Mouse (Mus musculus): ENCODE data around the gene Ccdc136. TPM values are rescaled to one million over a fixed set of nuclear protein-coding genes. Genes with fewer than 3 reads are reported as not detected.
A peak's percentile ranks its signal among the peaks of the same experiment; 100 is the strongest.

The Ccdc136 gene
- polyA plus RNA-seq, 1 experiment from 2014 or later: 20.2 TPM

- H3K9ac ChIP-seq: no peak overlapping the region
- H3K4me3 ChIP-seq: no peak overlapping the region
- H3K4me2 ChIP-seq: no peak overlapping the region
- H3K4me1 ChIP-seq: no peaks in the 10 kb centered on the region
- no peaks in the 10 kb centered on the region for H3K27me3 ChIP-seq
- no peak overlapping the region for H3K27ac ChIP-seq
- H3K36me3 ChIP-seq: peaks cover 94% of the 10 kb centered on the region
- ATAC-seq (ENCODE audit: insufficient number of reproducible peaks, insufficient read depth, low FRiP score, low TSS enrichment, low read depth): no peak
- 71% methylated on average over 11 of the region's 11 CpGs for WGBS
- no peaks in the 10 kb centered on the region for H3K9me3 ChIP-seq
Measured at GRCm38 (mm10) chr6:29444773-29445172, 48.7 kb downstream of the Ccdc136 start.

DNA sequence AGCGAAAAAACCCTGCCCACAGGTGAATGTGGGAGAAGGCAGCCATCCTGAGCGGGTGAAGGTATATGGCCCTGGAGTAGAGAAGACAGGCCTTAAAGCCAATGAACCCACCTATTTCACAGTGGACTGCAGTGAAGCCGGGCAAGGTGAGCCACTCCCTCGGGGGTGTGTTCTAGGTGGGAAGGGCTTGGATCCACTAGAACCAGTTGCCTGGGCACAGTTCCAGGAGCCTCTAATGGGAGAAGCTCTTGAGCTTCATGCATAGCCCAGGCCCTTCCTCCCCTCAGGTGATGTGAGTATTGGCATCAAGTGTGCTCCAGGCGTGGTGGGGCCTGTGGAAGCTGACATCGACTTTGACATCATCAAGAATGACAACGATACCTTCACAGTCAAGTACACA, 49.2 kb downstream of the Ccdc136 start:
- Histone ChIP-seq H3K4me1 (no peaks in the 10 kb centered on the region), H3K4me2 (no peak overlapping the region), H3K27me3 (no peaks in the 10 kb centered on the region), H3K9me3 (no peaks in the 10 kb centered on the region), H3K4me3 (no peak overlapping the region), H3K27ac (no peak overlapping the region), H3K9ac (no peak overlapping the region), H3K36me3 (peaks cover 90% of the 10 kb centered on the region)
- ATAC-seq (ENCODE audit: insufficient number of reproducible peaks, insufficient read depth, low FRiP score, low TSS enrichment, low read depth): no peak
- 87% methylated on average over 7 of the region's 7 CpGs for WGBS

- WGBS: 34% methylated on average over 4 of the region's 4 CpGs
- H3K4me2 ChIP-seq: no peak overlapping the region
- H3K36me3 ChIP-seq: peaks cover 91% of the 10 kb centered on the region
- no peaks in the 10 kb centered on the region for H3K4me1 ChIP-seq
- ATAC-seq (ENCODE audit: insufficient number of reproducible peaks, insufficient read depth, low FRiP score, low TSS enrichment, low read depth): no peak
- no peak overlapping the region for H3K9ac ChIP-seq
- H3K27me3 ChIP-seq: no peaks in the 10 kb centered on the region
- H3K9me3 ChIP-seq: no peaks in the 10 kb centered on the region
- no peak overlapping the region for H3K27ac ChIP-seq
- H3K4me3 ChIP-seq: no peak overlapping the region
Measured at GRCm38 (mm10) chr6:29449858-29450257, 53.7 kb downstream of the Ccdc136 start.

DNA sequence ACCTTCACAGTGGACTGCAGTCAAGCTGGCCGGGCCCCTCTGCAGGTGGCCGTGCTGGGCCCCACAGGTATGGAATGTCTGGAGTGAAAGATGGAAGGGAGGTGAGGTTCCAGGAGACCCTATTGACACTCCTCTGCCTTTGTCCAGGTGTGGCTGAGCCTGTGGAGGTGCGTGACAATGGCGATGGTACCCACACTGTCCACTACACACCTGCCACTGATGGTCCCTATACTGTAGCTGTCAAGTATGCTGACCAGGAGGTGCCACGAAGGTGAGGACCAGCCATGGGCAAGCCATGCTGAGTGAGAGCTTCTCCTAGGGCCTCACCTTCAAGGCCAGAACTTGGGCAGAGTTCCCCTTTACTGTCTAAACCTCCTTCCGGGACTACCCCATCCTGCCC, 54.6 kb downstream of the Ccdc136 start:
- Histone ChIP-seq H3K9ac (no peak overlapping the region), H3K4me1 (no peaks in the 10 kb centered on the region), H3K4me3 (no peak overlapping the region), H3K27ac (no peak overlapping the region), H3K27me3 (no peaks in the 10 kb centered on the region), H3K36me3 (peaks cover 91% of the 10 kb centered on the region), H3K9me3 (no peaks in the 10 kb centered on the region), H3K4me2 (no peak overlapping the region)
- no peak for ATAC-seq (ENCODE audit: insufficient number of reproducible peaks, insufficient read depth, low FRiP score, low TSS enrichment, low read depth)
- 93% methylated on average over 6 of the region's 6 CpGs for WGBS

GRCm38 (mm10) chr6:29461502-29461901, 65.4 kb downstream of the Ccdc136 start:
- no peak overlapping the region for H3K4me3 ChIP-seq
- no peak for ATAC-seq (ENCODE audit: insufficient number of reproducible peaks, insufficient read depth, low FRiP score, low TSS enrichment, low read depth)

GRCm38 (mm10) chr6:29463388-29463787, 67.3 kb downstream of the Ccdc136 start:
- H3K4me2 ChIP-seq: no peak overlapping the region
- H3K27ac ChIP-seq: no peak overlapping the region
- no peak overlapping the region for H3K4me3 ChIP-seq
- 81% methylated on average over 3 of the region's 3 CpGs for WGBS
- ATAC-seq (ENCODE audit: insufficient number of reproducible peaks, insufficient read depth, low FRiP score, low TSS enrichment, low read depth): no peak
- peaks cover 26% of the 10 kb centered on the region for H3K36me3 ChIP-seq
- no peaks in the 10 kb centered on the region for H3K9me3 ChIP-seq
- peaks cover 2% of the 10 kb centered on the region for H3K4me1 ChIP-seq
- H3K27me3 ChIP-seq: no peaks in the 10 kb centered on the region
- no peak overlapping the region for H3K9ac ChIP-seq

More at GRCm38 (mm10) chr6:29461502-29461901, 65.4 kb downstream of the Ccdc136 start:
- Histone ChIP-seq H3K27me3 (no peaks in the 10 kb centered on the region), H3K4me2 (no peak overlapping the region), H3K4me1 (no peaks in the 10 kb centered on the region), H3K9me3 (no peaks in the 10 kb centered on the region), H3K9ac (no peak overlapping the region), H3K27ac (no peak overlapping the region), H3K36me3 (peaks cover 45% of the 10 kb centered on the region)
- 59% methylated on average over 7 of the region's 7 CpGs for WGBS

GRCm38 (mm10) chr6:29467583-29468354, 71.7 kb downstream of the Ccdc136 start, which contains the start of gene Atp6v1f:
Gene Atp6v1f (plus strand): TSS chr6:29467718.
- ATAC-seq (ENCODE audit: insufficient number of reproducible peaks, insufficient read depth, low FRiP score, low TSS enrichment, low read depth): peak; percentile 91
- Histone ChIP-seq H3K4me1 (peaks cover 8% of the 10 kb centered on the region), H3K9ac (peak within 1 kb of the TSS; percentile 84), H3K27ac (peak within 1 kb of the TSS; percentile 51; the same call in 1 of the 2 replicates), H3K4me3 (peak within 1 kb of the TSS; percentile 76), H3K27me3 (no peaks in the 10 kb centered on the region), H3K36me3 (peaks cover 26% of the 10 kb centered on the region), H3K4me2 (peak within 1 kb of the TSS; percentile 82), H3K9me3 (no peaks in the 10 kb centered on the region)
- WGBS: under 1% methylated on average over 39 of the region's 39 CpGs

DNA sequence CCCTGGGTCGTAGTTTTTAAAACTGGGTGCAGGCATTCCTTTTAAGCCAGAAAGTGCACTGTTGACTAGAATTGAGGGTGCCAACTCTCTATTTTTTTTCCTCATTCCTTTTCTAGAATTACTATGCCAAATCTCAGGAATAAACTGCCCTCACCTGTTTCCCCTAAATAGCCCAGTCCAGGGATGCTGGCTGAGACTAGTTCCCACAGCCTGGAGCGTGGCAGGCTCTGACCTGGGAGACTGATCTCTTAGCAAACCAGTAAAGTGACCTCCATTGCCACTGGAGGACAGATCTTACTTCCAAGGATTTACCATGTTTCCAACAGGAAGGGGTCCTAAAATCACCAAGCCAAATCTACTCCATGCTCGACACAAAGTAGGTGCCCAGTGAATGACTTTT, 72.7 kb downstream of the Ccdc136 start:
- Histone ChIP-seq H3K36me3 (peaks cover 26% of the 10 kb centered on the region), H3K9ac (0 out of 2 replicates have a peak overlapping the region, but pooled peaks have one; percentile 84), H3K4me3 (peak overlapping the region; percentile 76)

GRCm38 (mm10) chr6:29471137-29471536, 75.0 kb downstream of the Ccdc136 start, which contains the start of gene Atp6v1fnb:
Gene Atp6v1fnb (plus strand): TSS chr6:29471437.
- H3K4me3 ChIP-seq: no peak within 1 kb of the TSS
- peaks cover 26% of the 10 kb centered on the region for H3K36me3 ChIP-seq
- H3K9ac ChIP-seq: no peak within 1 kb of the TSS
- H3K4me1 ChIP-seq: peaks cover 20% of the 10 kb centered on the region
- WGBS: 95% methylated on average over 4 of the region's 4 CpGs
- H3K9me3 ChIP-seq: no peaks in the 10 kb centered on the region
- no peaks in the 10 kb centered on the region for H3K27me3 ChIP-seq
- no peak within 1 kb of the TSS for H3K27ac ChIP-seq
- no peak within 1 kb of the TSS for H3K4me2 ChIP-seq
- no peak for ATAC-seq (ENCODE audit: insufficient number of reproducible peaks, insufficient read depth, low FRiP score, low TSS enrichment, low read depth)

More for the DNA sequence above, 72.7 kb downstream of the Ccdc136 start:
- Histone ChIP-seq H3K9me3 (no peaks in the 10 kb centered on the region), H3K4me2 (peak overlapping the region; percentile 82), H3K27me3 (no peaks in the 10 kb centered on the region), H3K27ac (no peak overlapping the region), H3K4me1 (peaks cover 12% of the 10 kb centered on the region)
- no peak for ATAC-seq (ENCODE audit: insufficient number of reproducible peaks, insufficient read depth, low FRiP score, low TSS enrichment, low read depth)
- 76% methylated on average over 3 of the region's 3 CpGs for WGBS

DNA sequence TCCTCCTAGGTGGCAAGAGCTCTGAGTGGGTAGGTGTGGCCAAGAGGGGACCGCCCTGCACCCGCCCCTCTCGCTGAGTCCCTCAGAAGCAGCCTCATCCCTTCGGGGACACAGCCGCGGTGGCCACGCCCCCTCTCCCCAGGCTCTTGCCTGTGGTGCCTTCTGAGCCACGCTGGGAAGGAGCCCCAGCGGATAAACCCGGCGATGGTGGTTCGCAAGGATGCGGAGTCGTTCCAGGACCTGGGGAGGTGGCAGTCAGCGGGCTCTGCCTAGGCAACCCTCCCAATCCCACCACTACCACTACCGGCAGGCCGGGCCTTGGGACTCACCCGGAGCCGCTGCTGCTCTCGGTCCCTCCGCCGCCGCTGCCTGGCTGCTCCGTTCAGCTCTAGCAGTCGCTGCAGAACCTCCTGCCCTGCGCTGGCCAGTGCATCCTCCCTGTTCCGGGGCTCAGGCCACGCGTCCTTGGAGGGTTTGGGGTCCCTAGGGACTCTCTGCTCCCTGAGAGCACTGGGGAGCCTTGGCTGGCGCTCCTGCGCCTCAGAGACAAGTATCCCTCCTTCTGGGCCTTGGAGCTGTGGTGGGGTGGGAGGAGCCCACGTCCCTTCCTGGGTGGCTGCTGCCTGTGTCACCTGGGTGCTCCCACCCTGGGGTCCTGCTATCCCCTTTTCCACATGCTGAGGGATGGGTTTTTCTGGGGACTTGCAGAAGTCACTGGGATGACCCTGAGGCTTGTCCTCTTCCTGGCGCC, 78.0 kb downstream of the Ccdc136 start:
- Histone ChIP-seq H3K4me1 (peaks cover 11% of the 10 kb centered on the region), H3K4me2 (peak overlapping the region; percentile 70), H3K4me3 (peak overlapping the region; percentile 47), H3K36me3 (peaks cover 26% of the 10 kb centered on the region), H3K27ac (no peak overlapping the region), H3K27me3 (no peaks in the 10 kb centered on the region), H3K9me3 (no peaks in the 10 kb centered on the region), H3K9ac (peak overlapping the region; percentile 68)
- 3% methylated on average over 33 of the region's 33 CpGs for WGBS
- peak; percentile 89 for ATAC-seq (ENCODE audit: insufficient number of reproducible peaks, insufficient read depth, low FRiP score, low TSS enrichment, low read depth)

- Histone ChIP-seq H3K9ac (no peak overlapping the region), H3K27me3 (no peaks in the 10 kb centered on the region), H3K4me3 (no peak overlapping the region), H3K36me3 (peaks cover 25% of the 10 kb centered on the region), H3K4me1 (peaks cover 11% of the 10 kb centered on the region), H3K27ac (no peak overlapping the region), H3K4me2 (peak overlapping the region; percentile 70), H3K9me3 (no peaks in the 10 kb centered on the region)
- no peak for ATAC-seq (ENCODE audit: insufficient number of reproducible peaks, insufficient read depth, low FRiP score, low TSS enrichment, low read depth)
- 53% methylated on average over 2 of the region's 2 CpGs for WGBS
Measured at GRCm38 (mm10) chr6:29474736-29475135, 78.6 kb downstream of the Ccdc136 start.
